Mouse (Mus musculus): ENCODE data around the gene Ppp4r2.

The Ppp4r2 gene

DNA sequence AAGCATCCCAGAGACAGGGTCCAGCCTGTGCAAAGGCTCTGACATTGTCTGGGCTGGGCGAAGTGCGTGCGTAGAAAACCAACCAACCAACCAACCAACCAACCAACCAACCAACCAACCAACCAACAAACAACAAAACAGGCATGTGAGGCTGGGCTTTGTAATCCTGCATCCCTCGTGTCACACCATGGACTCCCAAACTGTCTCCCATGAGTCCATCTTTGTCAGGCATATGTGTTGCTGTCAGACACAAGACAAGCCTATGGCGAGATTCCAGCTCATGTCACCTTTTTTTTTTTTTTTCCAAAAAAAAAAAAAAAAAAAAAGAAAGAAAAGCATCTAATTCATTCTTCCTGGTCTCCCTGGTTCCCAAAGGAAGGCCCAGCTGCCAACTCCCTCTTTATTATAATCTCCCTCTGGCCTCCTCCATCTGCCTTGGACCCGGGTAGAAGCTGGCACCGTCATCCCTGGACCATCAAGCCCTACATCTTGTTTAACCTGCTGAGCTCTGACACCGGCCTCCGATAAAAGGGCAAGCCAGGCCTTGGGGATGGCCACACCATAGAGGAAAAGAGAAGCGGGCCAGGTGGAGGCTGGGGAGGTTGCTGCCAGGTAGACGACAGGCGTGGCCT, 51.3 kb downstream of the Ppp4r2 start:
- no peak for DNase-seq (ENCODE audit: low spot score)

- DNase-seq (ENCODE audit: low spot score) = no peak
Measured at GRCm38 (mm10) chr6:100885376-100885775, 52.0 kb downstream of the Ppp4r2 start.

DNA sequence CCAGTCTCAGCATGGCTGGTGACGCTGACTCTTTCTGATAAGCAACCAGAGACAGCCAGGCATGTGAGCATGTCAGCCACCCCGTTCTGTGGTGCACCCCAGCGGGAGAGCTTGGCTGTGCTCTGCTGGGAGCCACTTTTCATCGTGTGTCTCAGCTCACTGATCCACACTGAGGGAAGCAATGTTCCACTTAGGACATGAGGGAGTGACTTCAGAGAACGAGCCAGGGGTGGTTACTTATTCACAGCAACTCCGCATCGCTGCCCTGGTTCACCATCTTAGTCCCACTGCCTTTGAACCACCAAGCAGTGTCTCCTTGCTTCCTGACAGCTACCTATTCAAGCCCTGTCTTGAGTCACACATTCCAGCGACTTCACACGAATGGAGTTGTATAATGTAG, 53.6 kb downstream of the Ppp4r2 start:
- DNase-seq (ENCODE audit: low spot score) = no peak

DNA sequence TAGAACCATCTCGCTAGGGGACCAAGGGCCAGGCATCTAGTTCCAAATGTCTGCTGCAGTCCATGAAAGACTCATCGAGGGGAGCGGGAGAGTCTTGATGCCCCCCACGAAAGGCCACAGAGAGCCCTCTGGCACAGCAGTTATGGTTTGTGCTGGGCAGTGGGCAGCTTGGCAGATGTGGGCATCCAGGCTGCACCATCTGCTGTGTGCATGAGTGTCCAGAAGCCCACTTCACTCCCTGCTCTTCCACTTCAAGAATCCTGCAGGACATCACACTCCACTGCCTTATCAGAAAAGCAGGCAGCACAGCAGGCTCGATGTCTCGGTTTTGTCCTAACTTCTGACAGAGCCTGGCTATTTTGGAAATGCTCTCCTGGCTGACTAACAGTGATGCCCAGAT, 55.9 kb downstream of the Ppp4r2 start:
- DNase-seq (ENCODE audit: low spot score) = no peak

DNA sequence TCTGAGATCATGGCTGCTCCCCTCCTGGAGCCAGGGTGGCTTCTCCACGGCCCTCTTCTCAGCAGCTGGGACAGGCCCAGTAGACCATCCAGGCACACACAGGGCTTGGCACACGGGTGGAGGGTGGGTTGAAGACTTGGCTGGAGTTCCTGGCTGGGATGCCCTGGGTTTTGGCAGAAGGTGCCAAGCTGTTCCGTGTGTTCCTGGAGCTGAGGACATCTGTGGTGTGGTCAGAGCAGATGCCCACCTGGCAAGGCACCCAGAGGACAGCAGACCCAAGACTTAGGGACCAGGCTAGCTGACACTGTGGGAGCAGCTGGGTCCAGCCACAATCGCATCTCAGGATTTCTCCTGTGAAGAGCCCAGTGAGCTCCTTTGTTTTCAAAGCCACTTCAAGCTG, 59.1 kb downstream of the Ppp4r2 start:
- DNase-seq (ENCODE audit: low spot score) = no peak

DNA sequence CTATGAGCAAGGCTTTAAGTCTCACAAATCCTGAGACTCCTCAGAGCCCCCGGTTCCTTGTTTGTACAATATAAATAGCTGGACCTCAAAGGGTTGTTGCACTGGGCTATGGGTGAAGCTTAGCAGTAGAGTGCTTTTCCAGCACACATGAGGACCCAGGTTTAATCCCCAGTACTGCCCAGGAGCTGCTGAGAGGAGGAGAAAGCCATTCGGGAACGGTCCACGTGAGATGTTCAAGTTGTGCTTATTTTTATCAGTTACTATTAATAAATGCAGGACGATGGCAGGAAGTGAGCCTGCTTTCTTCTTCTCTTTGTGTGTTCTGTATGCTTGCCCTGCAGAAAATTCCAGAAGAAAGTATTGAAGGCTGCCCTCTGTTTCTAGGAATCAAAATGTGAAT, 59.7 kb downstream of the Ppp4r2 start:
- DNase-seq (ENCODE audit: low spot score) = no peak

DNA sequence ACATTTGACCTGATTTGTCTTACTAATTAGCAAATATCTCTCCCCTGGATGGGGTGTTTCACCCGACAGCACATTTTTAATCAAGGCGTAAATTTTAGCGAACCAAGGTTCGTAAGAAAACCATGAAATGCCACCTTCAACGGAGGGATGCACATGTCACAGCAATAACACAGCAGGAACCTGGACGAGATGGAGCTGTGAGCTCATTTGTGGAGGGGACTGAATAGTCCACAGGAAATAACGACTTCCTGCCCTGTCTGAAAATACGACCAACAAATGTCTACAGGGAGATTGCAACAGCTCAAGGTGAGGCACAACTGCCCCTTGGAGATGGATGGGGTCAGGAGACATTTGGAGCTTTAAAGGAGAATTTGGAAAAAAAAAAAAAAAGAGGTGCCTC, 61.8 kb downstream of the Ppp4r2 start:
- DNase-seq (ENCODE audit: low spot score) = no peak

- DNase-seq (ENCODE audit: low spot score) = no peak
Measured at GRCm38 (mm10) chr6:100896883-100897282, 63.5 kb downstream of the Ppp4r2 start.

- no peak for DNase-seq (ENCODE audit: low spot score)
Measured at GRCm38 (mm10) chr6:100904463-100904862, 71.0 kb downstream of the Ppp4r2 start.

GRCm38 (mm10) chr6:100910136-100910675, 76.8 kb downstream of the Ppp4r2 start:
- no peak for DNase-seq (ENCODE audit: low spot score)
